Mouse (Mus musculus) forebrain, embryonic 14.5 days (tissue): Measurements from ENCODE around the gene Arid1b. TPM values are rescaled to one million over a fixed set of nuclear protein-coding genes. Genes with fewer than 3 reads are reported as not detected.

ENCODE experiments used
- ATAC-seq: fragments of 200-750 bp; cut with Nextera tagmentation; 2 replicates; pipeline ENCODE4 v1.8.0; 2017; ENCODE audit warnings: mild to moderate bottlenecking, moderate library complexity
- DNase-seq: peaks from one replicate; pipeline ENCODE4 v3.0.0-alpha.2; 2015; ENCODE audit warnings: low spot score
- H3K27ac ChIP-seq: fragments of 300-500 bp; sonication (generic); 2 replicates; pipeline ENCODE4 v1.5.1; 2014; ENCODE audit warnings: low read depth, mild to moderate bottlenecking, control low read depth, low read length, moderate library complexity
- H3K27me3 ChIP-seq: fragments of 300-500 bp; sonication (generic); replicated peaks from 2 replicates; pipeline ENCODE4 v1.6.1; 2014; ENCODE audit warnings: low read length, control low read depth, mixed read lengths; ENCODE audit not compliant: control insufficient read depth, insufficient read depth
- H3K36me3 ChIP-seq: fragments of 300-500 bp; sonication (generic); 2 replicates; pipeline ENCODE4 v1.6.1; 2014; ENCODE audit warnings: low read length, control low read depth; ENCODE audit not compliant: control insufficient read depth, insufficient read depth
- H3K4me1 ChIP-seq: fragments of 300-500 bp; sonication (generic); 2 replicates; pipeline ENCODE4 v1.6.1; 2014; ENCODE audit warnings: antibody characterized with exemption, low read length, control low read depth; ENCODE audit not compliant: control insufficient read depth, insufficient read depth
- H3K4me2 ChIP-seq: fragments of 300-500 bp; sonication (generic); 2 replicates; pipeline ENCODE4 v1.6.1; 2014; ENCODE audit warnings: mild to moderate bottlenecking, control low read depth, low read length
- H3K4me3 ChIP-seq: fragments of 300-500 bp; sonication (generic); 2 replicates; pipeline ENCODE4 v1.5.1; 2014; ENCODE audit warnings: low read depth, low read length, control low read depth
- H3K9ac ChIP-seq: fragments of 300-500 bp; sonication (generic); 2 replicates; pipeline ENCODE4 v1.6.1; 2014; ENCODE audit warnings: mild to moderate bottlenecking, low read length, control low read depth, moderate library complexity
- H3K9me3 ChIP-seq: fragments of 300-500 bp; sonication (generic); replicated peaks from 2 replicates; pipeline ENCODE4 v1.6.1; 2016; ENCODE audit warnings: low read length, control low read depth, mixed read lengths; ENCODE audit not compliant: control insufficient read depth
- WGBS: fragments of 180-500 bp; shearing (Covaris S2); extraction: QIAGEN DNeasy Blood & Tissue Kit; methylation state at CpG from one replicate; pipeline ENCODE4 v1.1.7; 2014; 5-methylcytosine and 5-hydroxymethylcytosine counted together
- polyA plus RNA-seq: library from polyadenylated mRNA; unstranded; fragments of >200 nt; fragmentation: Nextera tagmentation; extraction: Ambion mirVana; gene quantifications from 2 replicates; pipeline ENCODE4 v1.2.1, GENCODE M21; 2014

The Arid1b gene
- polyA plus RNA-seq, 1 experiment from 2014 or later = 11.1 TPM

GRCm38 (mm10) chr17:5274429-5274828 lies 280.3 kb downstream of the Arid1b start:
- DNase-seq (no peak), ATAC-seq (no peak)
- Histone ChIP-seq H3K4me1 (peaks cover 15% of the 10 kb centered on the region), H3K9ac (no peak overlapping the region), H3K9me3 (no peaks in the 10 kb centered on the region), H3K27me3 (no peaks in the 10 kb centered on the region), H3K4me3 (no peak overlapping the region), H3K27ac (no peak overlapping the region), H3K36me3 (0 out of 2 replicates have a peak, but pooled peaks cover 5% of the 10 kb centered on the region), H3K4me2 (no peak overlapping the region)
- 88% methylated on average over 3 of the region's 3 CpGs for WGBS

GRCm38 (mm10) chr17:5275749-5276148 lies 281.6 kb downstream of the Arid1b start:
- ATAC-seq = no peak
- Histone ChIP-seq H3K4me3 (no peak overlapping the region), H3K27me3 (no peaks in the 10 kb centered on the region), H3K9me3 (no peaks in the 10 kb centered on the region), H3K4me2 (no peak overlapping the region), H3K36me3 (peaks cover 10% of the 10 kb centered on the region; the same call in 1 of the 2 replicates), H3K9ac (no peak overlapping the region), H3K4me1 (peaks cover 15% of the 10 kb centered on the region), H3K27ac (no peak overlapping the region)
- WGBS = 92% methylated on average over 6 of the region's 6 CpGs
- DNase-seq = no peak

GRCm38 (mm10) chr17:5277137-5277871 lies 283.2 kb downstream of the Arid1b start:
- Histone ChIP-seq H3K27me3 (no peaks in the 10 kb centered on the region), H3K4me2 (no peak overlapping the region)
- ATAC-seq = no peak

GRCm38 (mm10) chr17:5280499-5281053 lies 286.4 kb downstream of the Arid1b start:
- Histone ChIP-seq H3K27me3 (no peaks in the 10 kb centered on the region), H3K9me3 (no peaks in the 10 kb centered on the region), H3K4me3 (no peak overlapping the region), H3K4me1 (peaks cover 14% of the 10 kb centered on the region), H3K9ac (no peak overlapping the region), H3K27ac (no peak overlapping the region), H3K36me3 (peaks cover 10% of the 10 kb centered on the region; the same call in 1 of the 2 replicates), H3K4me2 (no peak overlapping the region)
- 82% methylated on average over 4 of the region's 4 CpGs for WGBS
- ATAC-seq = no peak
- DNase-seq = no peak

More at GRCm38 (mm10) chr17:5277137-5277871, 283.2 kb downstream of the Arid1b start:
- H3K9ac ChIP-seq = no peak overlapping the region
- H3K9me3 ChIP-seq = no peaks in the 10 kb centered on the region
- 89% methylated on average over 17 of the region's 17 CpGs for WGBS
- peaks cover 8% of the 10 kb centered on the region for H3K4me1 ChIP-seq
- no peak for DNase-seq
- H3K27ac ChIP-seq = no peak overlapping the region
- H3K36me3 ChIP-seq = peaks cover 10% of the 10 kb centered on the region; the same call in 1 of the 2 replicates
- no peak overlapping the region for H3K4me3 ChIP-seq

GRCm38 (mm10) chr17:5284783-5285182 lies 290.7 kb downstream of the Arid1b start:
- WGBS = 44% methylated on average over 10 of the region's 10 CpGs
- Histone ChIP-seq H3K4me2 (no peak overlapping the region), H3K27me3 (no peaks in the 10 kb centered on the region), H3K9ac (no peak overlapping the region), H3K36me3 (peaks cover 3% of the 10 kb centered on the region; the same call in 1 of the 2 replicates), H3K27ac (no peak overlapping the region; the same call in 1 of the 2 replicates), H3K9me3 (no peaks in the 10 kb centered on the region), H3K4me3 (no peak overlapping the region), H3K4me1 (peaks cover 45% of the 10 kb centered on the region)
- ATAC-seq = peak; percentile 54
- peak; percentile 82 for DNase-seq

GRCm38 (mm10) chr17:5285877-5286440 lies 291.8 kb downstream of the Arid1b start:
- H3K27me3 ChIP-seq = no peaks in the 10 kb centered on the region
- 57% methylated on average over 13 of the region's 13 CpGs for WGBS
- peaks cover 45% of the 10 kb centered on the region for H3K4me1 ChIP-seq
- H3K9me3 ChIP-seq = no peaks in the 10 kb centered on the region
- DNase-seq = no peak
- peaks cover 1% of the 10 kb centered on the region; the same call in 1 of the 2 replicates for H3K36me3 ChIP-seq
- no peak overlapping the region for H3K4me3 ChIP-seq
- H3K9ac ChIP-seq = peak overlapping the region; percentile 30; the same call in 1 of the 2 replicates
- H3K4me2 ChIP-seq = peak overlapping the region; percentile 23; the same call in 1 of the 2 replicates
- H3K27ac ChIP-seq = peak overlapping the region; percentile 87
- ATAC-seq = peak; percentile 40

- peak overlapping the region; percentile 23; the same call in 1 of the 2 replicates for H3K4me2 ChIP-seq
- H3K9ac ChIP-seq = peak overlapping the region; percentile 30; the same call in 1 of the 2 replicates
- WGBS = 21% methylated on average over 15 of the region's 15 CpGs
Measured at GRCm38 (mm10) chr17:5286571-5287209, 292.6 kb downstream of the Arid1b start.

GRCm38 (mm10) chr17:5287210-5287591 lies 293.1 kb downstream of the Arid1b start:
- 66% methylated on average over 4 of the region's 4 CpGs for WGBS
- ATAC-seq (peak; percentile 21; the same call in 1 of the 2 replicates), DNase-seq (no peak)
- peaks cover 45% of the 10 kb centered on the region for H3K4me1 ChIP-seq
- no peaks in the 10 kb centered on the region for H3K27me3 ChIP-seq
- no peak overlapping the region for H3K4me3 ChIP-seq
- H3K9me3 ChIP-seq = no peaks in the 10 kb centered on the region
- peak overlapping the region; percentile 23; the same call in 1 of the 2 replicates for H3K4me2 ChIP-seq
- no peak overlapping the region for H3K9ac ChIP-seq
- H3K36me3 ChIP-seq = peaks cover 9% of the 10 kb centered on the region
- H3K27ac ChIP-seq = peak overlapping the region; percentile 87

More at GRCm38 (mm10) chr17:5286571-5287209, 292.6 kb downstream of the Arid1b start:
- ATAC-seq (peak; percentile 82), DNase-seq (peak; percentile 89)
- Histone ChIP-seq H3K4me1 (peaks cover 45% of the 10 kb centered on the region), H3K27me3 (no peaks in the 10 kb centered on the region), H3K9me3 (no peaks in the 10 kb centered on the region), H3K36me3 (peaks cover 8% of the 10 kb centered on the region), H3K27ac (peak overlapping the region; percentile 87), H3K4me3 (no peak overlapping the region)
